Mouse (Mus musculus): ENCODE measurements around the gene Slc38a2.

GRCm38 (mm10) chr15:96641111-96641820, 58.3 kb downstream of the Slc38a2 start:
- TF ChIP-seq CTCF (IDR thresholded peaks at IDR 0.05; ENCODE audit: insufficient read depth, low read length) (no peak), POLR2A (IDR thresholded peaks at IDR 0.05; ENCODE audit: borderline replicate concordance, extremely low read depth, low read depth, low read length) (peak; percentile 18; the same call in 1 of the 2 replicates)

All from lung, adult 2 months (tissue).